Mouse (Mus musculus) heart, postnatal 25 days (tissue): ENCODE results near the gene Olfml1. TPM values are rescaled to one million over a fixed set of nuclear protein-coding genes. Genes with fewer than 3 reads are reported as not detected.

Source experiments
- DNase-seq: peaks from one replicate; pipeline ENCODE4 v3.0.0; 2022; ENCODE audit warnings: low spot score
- intact Hi-C: fragments of 180-260 bp; cut with DNase I; formaldehyde crosslinking; loops from one replicate; pipeline ENCODE4 v1.15.1; 2025
- total RNA-seq, 2 experiments: library from RNA; stranded (reverse); gene quantifications; 2 replicates each; pipeline ENCODE4 v1.2.3; 2021

The Olfml1 gene
- total RNA-seq, 2 experiments from 2014 or later = 5.2 to 5.4 TPM

DNA sequence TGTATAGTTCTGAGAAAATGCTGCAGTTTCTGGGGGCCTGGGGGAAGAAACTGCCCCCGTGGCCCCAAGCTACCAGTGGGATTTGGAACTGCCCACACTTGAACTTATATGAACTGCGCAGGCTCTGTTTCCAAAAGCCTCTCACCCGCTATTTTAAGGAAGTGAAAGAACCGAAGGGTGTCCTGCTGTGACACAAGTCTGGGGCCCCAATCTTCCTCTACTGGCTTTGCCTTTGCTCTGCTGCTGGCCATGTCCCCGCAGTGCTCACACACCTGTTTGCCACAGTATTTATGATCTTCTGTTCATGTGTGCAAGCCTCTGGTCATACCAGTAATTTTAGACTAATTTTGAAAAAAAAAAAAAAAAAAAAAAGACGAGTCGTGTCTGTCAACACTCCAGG is 26.7 kb downstream of the Olfml1 start:
- DNase-seq = no peak
- intact Hi-C loops = loop anchor here (5.0 kb wide), 1 partner anchor 68 kb away; no protein-coding TSS in a partner anchor

DNA sequence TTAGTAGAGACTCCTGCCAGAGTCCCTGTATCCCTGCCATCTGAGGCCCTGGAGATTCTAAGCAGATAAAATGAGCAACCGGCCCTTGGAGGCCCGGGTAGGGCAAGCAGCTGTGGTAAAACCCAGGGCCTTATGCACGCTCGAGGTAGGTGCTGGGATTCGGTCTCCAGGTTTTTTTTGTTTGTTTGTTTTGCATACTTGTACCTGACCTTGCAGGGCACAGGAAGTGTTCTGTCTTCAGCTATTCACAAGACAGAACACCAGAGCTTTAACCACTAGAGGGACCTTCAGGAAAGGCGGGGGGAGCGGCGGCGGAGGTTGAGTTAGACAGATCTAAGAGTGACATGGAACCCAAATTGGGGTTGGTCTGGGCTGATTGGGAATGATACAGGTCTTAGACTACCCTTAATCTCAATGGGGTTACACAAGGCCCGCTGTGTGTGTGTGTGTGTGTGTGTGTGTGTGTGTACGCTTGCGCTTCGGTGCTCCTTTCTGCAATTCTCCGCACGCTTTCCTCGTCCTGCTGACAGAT is 27.1 kb downstream of the Olfml1 start:
- no peak for DNase-seq
- intact Hi-C loops = loop anchor here (5.0 kb wide), 1 partner anchor 68 kb away; no protein-coding TSS in a partner anchor

DNA sequence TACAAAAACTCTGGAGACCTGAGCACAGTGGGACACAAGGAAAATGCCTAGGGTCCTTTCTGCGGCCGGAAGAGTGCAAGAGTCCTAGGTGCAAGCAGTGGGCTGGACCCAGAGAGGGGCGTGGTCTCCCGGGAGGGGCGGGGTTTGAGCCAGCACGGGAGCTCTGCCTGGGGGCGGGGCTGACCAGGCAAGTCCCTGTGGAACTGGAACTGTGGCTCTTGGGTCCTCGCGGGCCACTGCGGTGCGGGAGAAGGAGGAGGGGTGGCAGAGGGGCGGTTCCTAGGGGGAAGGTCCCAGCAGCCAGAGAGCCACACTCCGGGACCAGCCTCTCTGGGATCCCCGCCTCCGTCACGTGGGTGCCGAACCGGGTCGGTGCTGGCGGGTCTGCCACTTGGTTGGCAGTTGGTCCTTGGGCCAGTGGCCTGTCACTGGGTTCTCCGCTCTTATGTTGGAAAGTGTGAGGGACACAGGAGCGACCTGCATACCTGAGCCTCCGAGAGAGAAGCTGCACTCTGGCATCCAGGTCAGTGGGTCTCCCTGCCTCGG is 27.7 kb downstream of the Olfml1 start, which contains the start of gene Ppfibp2:
Gene Ppfibp2, plus strand, starts transcription at position 351 of the 546 bp plus-strand sequence.
- intact Hi-C loops = loop anchor here (5.0 kb wide), 1 partner anchor 67 kb away; no protein-coding TSS in a partner anchor
- peak; percentile 73 for DNase-seq

DNA sequence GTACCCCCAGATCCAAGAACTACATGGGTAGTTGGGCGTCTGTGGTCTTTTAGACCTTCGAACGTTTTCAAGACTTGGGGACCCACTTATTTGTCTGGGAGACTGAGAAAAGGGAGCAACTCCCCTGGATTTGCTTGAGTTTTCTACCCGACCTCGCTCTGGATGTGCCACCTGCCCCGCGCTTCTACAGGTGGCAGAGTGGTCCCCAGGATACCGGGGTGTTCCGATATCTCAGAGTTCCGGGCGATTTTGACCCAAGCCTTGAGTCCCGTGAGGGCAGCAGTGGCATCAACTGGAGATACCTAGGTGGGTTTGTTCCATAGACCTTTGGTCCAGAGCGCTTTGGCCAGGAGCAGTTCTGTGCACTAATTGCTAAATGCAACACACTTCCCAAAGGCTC is 28.2 kb downstream of the Olfml1 start:
- intact Hi-C loops = no loop called here
- no peak for DNase-seq

DNA sequence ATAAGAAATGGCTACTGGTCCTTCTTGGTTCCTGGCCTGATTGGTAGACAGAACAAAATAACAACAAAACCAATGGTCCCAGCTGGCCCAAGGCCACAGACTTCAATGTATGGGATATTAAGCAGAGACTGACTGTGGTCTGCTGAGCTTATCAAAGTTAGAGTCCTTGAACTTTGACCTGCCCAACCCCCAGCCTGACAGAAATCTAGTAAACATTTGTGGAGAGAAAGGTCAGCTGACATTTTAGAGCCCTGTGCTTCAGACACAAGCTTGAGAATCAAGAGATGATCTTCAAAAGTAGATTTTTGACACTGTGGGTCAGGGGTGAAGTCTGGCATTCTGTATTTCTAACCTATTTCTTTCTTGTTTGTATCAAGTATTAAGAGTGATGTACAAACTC is 29.5 kb downstream of the Olfml1 start:
- intact Hi-C loops = no loop called here
- no peak for DNase-seq

DNA sequence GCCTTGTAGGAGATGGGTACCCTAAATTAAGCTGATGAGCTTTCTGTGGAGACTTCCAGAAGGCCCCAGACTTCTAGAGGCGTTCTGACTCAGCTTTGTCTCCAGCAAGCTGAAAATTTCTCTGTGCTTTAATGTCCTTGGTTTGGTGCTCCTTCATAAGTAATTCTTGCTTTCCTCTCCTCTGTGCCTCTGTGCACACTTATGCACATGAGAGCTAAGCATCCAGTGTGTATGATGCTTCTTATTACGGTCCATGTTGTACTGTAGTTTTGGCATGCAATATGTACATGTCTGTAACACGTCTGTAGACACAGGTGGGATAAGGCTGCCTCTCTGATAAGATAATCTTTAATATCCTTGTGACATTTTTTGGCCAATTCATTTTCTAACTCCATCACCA is 30.7 kb downstream of the Olfml1 start:
- intact Hi-C loops = no loop called here

DNA sequence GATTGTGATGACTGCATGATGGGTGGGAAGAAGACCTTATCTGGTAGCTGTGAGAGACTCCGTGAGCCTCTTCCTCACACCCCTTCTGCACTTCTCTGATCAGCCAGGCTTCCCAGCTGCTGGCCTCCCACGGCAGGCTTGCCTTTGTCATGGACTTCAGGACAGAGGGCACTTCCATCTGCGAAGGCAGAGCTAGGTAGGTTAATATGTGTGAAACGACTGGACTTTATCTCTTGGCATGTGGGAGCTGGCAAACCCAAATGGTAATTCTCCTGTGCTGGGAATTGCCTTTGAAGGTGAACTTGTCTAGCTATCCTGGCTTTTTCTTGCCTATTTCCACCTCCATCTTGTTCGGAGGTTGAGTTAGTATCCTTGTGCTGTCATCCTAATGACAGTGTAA is 33.4 kb downstream of the Olfml1 start:
- no peak for DNase-seq
- intact Hi-C loops = no loop called here

More for the DNA sequence above, 30.7 kb downstream of the Olfml1 start:
- DNase-seq = no peak

DNA sequence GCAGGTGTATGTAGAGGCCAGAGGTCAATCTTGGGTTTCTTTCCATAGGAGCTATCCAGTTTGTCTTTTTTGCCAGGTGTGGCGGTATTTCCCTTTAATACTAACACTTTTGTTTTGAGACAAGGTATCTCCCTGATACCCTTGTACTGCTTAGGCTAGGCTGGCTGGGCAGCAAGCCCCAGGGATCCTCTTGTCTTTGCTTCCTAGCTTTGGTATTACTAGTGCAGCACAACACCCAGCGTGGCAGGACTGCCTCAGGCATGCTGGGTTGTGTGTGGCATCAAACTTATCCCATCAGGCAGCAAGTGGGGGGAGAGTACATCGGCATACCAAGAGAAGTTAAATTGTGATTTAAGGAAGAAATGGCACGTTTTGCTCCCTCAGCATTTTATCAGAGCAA is 35.3 kb downstream of the Olfml1 start:
- no peak for DNase-seq
- intact Hi-C loops = no loop called here

DNA sequence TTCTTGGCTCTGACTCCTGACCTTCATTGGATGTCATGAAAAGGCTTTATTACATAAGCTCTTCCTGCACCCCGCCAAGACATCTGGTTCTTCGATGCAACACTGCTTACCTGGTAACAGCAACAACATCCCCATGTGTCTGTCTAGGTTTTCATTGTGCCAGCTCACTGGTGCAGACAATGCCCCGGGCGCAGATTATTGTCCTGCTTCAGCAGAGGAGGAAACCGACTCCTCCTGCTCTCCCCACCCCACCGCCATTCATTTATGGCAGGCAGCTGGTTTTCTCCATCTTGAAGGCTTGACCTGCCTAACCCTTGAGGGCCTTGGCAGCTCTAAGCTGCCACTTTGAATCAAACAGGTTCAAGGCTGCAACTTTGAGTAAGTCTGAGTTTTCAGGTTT is 35.7 kb downstream of the Olfml1 start:
- no peak for DNase-seq
- intact Hi-C loops = no loop called here

DNA sequence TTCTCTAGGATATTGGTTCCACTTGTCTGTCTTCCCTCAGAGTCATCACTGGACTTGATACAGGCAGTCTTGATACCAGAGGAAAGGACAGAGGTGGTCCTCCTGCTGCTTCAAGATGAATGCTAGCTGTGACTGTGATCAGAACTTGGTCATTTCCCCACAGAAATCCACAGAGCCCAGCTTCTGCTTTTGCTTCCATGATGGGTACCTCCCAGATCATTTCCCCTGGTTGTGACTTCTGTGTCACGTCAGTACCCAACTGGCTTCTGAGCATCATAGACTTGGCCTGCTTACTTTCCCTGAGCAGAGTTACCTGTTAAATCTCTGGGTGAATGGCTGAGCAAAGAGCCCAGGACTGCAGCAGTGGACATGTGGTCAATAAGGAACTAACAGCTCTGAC is 40.5 kb downstream of the Olfml1 start:
- no peak for DNase-seq
- intact Hi-C loops = no loop called here

DNA sequence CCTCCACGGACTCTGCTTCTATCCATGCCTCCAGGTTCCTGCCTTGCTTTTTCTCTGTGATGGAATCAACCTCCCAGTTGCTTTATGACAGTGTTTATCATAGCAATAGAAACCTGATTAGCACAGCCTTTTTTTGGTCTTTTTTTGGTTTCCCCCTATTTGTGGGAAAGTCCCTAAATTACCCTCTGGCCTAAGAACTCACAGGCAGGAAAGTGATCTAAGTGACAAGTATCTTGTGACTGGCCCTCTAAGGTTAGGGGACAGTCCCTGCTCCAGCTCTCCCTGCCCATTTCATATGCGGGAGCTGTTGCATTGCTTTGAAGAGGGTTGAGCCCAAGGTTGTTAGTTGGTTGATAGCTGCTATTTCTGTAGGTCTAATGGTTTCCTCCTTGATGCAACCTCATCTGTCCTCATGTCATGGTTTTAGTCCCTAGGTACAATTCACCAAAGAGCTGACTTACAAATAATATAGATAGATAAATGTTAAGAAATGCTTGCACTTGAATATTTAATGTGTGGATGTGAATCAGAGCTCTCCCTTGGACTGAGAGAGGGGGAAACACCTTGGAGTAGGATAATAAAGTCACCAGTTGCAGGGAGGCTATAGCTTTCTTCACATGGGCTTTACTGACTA is 42.5 kb downstream of the Olfml1 start:
- DNase-seq = no peak
- intact Hi-C loops = no loop called here

DNA sequence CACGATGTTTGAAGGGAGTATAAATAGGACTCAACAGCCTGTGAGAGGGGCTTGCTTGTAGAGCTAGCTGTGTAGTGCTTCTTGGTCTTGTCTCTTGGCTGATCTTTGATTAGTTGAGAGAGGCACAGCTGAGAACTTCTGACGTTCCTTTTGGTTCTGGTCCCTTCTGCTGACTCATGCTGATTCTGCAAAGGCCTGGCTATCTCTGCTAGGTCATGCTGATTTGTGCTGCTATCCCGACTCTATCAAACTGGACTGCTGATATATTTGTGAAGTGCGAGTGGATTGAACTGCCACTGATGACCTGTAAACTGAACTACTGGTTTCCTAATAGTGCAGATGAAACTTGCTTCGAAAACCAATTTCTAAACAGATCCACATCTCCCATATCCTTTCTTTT is 43.6 kb downstream of the Olfml1 start:
- intact Hi-C loops = no loop called here
- DNase-seq = no peak

DNA sequence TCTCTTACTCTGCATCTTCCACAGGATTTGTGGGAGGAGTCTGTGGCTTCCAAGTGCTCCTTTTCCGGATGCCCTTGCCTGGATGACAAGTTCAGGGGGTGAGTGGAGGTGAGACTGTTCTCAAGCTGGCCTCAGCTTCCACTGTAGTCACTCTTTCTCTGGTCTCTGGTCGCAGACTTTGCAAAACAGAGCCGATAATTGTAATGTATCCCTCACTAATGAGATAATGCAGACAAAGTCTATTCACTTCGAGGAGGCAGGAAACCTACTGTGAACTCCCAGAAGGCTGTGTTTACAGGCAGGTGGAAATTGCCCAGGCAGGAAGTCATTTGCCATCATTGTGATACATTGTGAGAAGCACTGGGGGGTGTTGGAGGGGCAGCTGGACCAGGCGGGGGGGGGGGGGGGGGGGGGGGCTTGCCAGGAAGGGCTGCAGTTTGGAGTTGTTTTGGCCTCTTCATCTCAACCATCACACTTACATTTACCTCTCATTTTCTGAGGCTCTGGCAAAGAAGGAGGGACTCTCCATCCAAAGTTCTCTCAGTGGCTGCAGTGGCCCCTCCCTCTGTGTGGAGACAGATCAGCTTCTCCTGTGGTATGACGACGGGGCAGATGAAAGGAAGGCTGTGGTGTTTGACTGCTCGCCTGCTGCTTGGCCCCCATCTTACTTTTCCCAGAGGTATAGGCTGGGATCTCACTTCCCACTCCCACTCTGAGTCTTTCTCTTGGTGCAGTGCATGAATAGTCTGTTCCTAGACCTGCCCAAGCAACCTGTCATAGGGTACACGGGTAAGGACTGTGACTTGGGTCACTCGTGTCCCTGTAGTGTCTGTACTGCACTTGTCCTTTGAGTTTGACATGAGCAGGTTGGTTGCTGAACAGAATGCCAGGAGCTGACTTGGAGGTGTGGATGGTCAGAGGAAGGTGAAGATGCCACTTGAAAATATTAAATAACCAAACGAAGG is 51.1 kb downstream of the Olfml1 start:
- no peak for DNase-seq
- intact Hi-C loops = no loop called here

DNA sequence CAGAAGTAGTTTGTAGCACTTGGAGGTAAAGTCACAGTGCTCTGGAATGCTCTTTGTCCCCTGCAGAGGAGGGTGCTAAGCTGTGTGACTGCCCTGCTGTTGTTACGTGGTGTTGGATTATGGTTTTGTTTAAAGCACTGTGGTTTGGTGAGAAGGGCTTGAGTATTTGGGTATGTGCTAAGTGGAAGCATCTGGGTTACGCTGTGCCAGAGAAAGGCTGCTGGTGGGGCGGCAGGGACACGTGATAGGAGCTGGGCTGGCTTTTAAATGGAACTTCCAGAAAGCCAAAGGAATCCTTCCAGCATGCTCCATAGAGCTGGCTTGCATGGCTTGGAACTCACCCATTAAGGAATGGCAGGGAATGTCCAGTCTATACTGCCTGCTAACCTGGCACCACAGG is 52.0 kb downstream of the Olfml1 start:
- intact Hi-C loops = no loop called here
- no peak for DNase-seq

DNA sequence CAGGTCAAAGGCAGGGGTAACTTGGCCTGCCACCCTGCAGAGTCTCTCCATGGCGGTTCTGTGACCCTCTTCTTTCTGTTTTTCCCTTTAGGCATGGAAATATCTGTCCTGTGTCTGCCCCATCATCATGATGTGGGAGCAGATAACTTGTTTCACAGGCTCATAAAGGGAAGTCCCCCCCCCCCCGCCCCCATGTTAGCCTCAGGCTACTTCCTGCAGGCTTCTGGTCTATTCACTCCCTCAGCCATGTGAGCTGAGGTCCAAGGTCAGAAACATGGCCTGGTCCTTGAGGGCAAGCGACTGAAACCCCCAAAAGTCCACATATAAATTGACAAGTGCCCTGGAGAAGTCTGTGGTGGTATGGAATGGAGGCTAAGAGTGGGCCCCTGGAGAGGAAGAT is 52.9 kb downstream of the Olfml1 start:
- DNase-seq = no peak
- intact Hi-C loops = no loop called here

DNA sequence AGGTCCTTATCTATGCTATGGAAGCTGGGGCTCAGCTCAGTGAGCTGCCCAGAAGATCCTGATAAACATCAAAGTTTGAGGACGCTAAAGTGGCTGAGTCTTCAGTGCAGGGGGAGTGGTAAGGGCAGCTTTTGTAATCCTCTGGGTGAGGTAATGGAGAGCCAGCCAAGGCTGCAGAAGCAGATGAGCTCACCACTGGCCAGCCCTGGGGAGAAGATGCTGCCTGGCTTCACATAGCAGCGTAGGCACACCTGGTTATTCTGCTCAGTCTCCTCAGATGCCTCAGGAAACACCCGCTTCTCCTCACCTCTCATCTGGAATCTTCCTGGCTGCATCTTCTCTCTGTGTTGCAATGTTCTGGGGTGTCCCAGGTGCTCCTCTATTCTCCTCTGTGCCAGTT is 57.2 kb downstream of the Olfml1 start:
- no peak for DNase-seq
- intact Hi-C loops = no loop called here

DNA sequence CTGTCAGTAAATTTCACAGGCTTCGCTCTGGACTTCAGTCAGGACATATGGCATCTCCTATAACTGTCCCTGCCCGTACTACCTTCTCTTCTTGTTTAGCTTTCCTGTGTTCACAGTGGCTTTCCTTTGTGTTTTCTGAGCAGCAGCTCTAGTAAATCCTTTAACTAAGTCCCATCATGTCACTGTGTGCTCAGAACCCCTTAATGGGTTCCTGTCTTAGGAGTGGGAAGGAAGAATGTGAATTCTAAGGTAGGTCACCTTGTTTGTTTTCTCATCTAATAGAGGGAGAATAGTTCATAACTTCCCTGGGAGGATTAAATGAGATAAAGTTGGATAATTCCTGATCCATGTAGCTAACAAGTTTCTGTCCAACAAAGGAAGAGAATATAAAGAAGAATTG is 57.8 kb downstream of the Olfml1 start, which contains the start of gene 5330417H12Rik:
Gene 5330417H12Rik, minus strand, starts transcription at position 101 of the 400 bp plus-strand sequence.
- intact Hi-C loops = no loop called here
- no peak for DNase-seq

DNA sequence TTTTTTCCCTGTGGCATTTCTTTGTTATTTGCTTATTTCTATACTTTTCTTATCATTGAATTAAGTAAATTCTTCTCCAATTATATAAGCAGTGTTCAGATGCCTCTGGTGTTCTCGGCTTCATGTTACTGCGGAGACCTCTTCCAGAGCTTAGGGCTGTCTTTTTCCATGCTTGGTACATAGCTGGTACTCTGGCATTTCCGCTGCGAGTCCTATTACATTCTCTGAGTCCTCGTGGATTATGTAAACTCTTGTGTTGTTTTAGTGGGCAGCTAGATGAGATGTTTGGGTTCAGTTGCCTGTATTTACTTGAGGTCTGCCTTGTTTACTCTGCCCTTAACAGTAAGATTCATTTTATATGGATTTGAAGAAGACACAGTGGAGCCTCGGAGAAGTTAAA is 58.5 kb downstream of the Olfml1 start:
- DNase-seq = no peak
- intact Hi-C loops = no loop called here

DNA sequence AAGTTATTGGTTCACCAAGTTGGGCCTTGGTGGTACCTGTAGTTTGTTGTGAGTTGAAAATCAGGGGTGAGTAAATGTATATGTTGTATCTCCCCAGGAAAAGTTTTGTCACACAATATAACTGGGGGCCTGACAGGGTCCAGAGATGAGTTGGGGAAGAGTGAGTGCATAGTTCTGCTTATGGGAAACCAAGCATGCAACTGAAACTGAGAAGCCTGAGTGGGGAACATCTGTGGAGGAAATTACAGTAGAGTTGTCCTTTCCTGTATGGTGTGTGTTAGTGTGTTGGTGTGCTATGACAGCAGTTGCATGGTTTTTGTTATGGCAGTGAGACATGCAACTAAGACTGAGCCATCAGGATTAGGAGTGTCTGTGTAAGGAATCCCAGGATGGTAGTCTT is 61.1 kb downstream of the Olfml1 start:
- intact Hi-C loops = no loop called here
- no peak for DNase-seq

DNA sequence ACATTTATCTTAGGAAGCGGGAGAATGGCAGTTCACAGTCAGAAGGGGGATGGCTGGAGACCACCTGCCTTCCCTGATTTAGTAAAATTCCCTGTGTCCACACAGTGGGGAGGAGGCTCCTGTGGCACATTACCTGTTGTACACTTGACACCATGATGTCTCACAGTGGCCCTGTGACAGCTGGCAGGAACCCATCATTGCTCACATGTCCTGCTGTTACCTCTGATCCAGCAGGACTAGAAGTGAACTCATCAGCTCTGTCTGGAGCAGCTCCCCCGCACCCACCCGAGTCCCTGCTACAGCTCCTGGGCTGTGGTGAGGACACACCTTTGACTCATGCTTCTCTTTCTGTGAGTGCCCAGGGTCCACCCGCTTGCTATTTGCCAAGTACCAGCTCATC is 66.0 kb downstream of the Olfml1 start:
- DNase-seq = no peak
- intact Hi-C loops = no loop called here

DNA sequence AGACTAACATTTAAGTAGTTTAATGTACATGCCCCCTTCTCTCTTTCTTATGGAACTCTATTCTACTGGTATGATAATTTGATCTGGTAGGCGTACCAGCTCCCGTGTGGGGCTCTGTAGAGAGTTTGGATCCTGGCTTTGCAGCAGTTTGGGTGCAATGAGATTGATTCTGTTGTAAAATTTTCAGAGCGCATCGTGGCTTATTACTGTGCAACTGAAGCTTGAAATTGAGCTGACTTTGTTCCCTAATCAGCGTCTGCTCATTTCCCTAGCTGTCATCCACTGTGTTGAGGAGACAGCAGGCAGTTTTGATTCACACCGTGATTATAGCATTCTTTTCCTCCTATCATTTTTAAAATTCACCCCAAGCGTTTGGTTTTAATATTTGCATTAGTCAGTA is 70.2 kb downstream of the Olfml1 start:
- DNase-seq = no peak
- intact Hi-C loops = no loop called here
